Mouse (Mus musculus) neural tube, embryonic 13.5 days (tissue): ENCODE measurements around the gene Vmn2r8. TPM values are rescaled to one million over a fixed set of nuclear protein-coding genes. Genes with fewer than 3 reads are reported as not detected.
"Not testable (repeated sequence)": the region's sequence is repeated elsewhere in the genome, so short reads cannot be mapped to it uniquely, and the experiment has no call there.

Source experiments
- ATAC-seq: fragments of 200-750 bp; cut with Nextera tagmentation; 2 replicates; pipeline ENCODE4 v1.8.0; 2017; ENCODE audit warnings: low read depth, mild to moderate bottlenecking, moderate TSS enrichment, moderate library complexity
- H3K27ac ChIP-seq: fragments of 300-500 bp; sonication (generic); replicated peaks from 2 replicates; pipeline ENCODE4 v1.5.1; 2015; ENCODE audit warnings: moderate library complexity, mild to moderate bottlenecking, inconsistent platforms
- H3K27me3 ChIP-seq: fragments of 300-500 bp; sonication (generic); 2 replicates; pipeline ENCODE4 v1.6.1; 2015; ENCODE audit warnings: mild to moderate bottlenecking, inconsistent platforms
- H3K36me3 ChIP-seq: fragments of 300-500 bp; sonication (generic); 2 replicates; pipeline ENCODE4 v1.6.1; 2015; ENCODE audit warnings: mild to moderate bottlenecking, inconsistent platforms
- H3K4me1 ChIP-seq: fragments of 300-500 bp; sonication (generic); replicated peaks from 2 replicates; pipeline ENCODE4 v1.6.1; 2015; ENCODE audit warnings: inconsistent platforms
- H3K4me2 ChIP-seq: fragments of 300-500 bp; sonication (generic); 2 replicates; pipeline ENCODE4 v1.6.1; 2015; ENCODE audit warnings: inconsistent platforms, mild to moderate bottlenecking, moderate library complexity
- H3K4me3 ChIP-seq: fragments of 300-500 bp; sonication (generic); 2 replicates; pipeline ENCODE4 v1.5.1; 2015; ENCODE audit warnings: mild to moderate bottlenecking, inconsistent platforms
- H3K9ac ChIP-seq: fragments of 300-500 bp; sonication (generic); 2 replicates; pipeline ENCODE4 v1.6.1; 2015; ENCODE audit warnings: moderate library complexity, mild to moderate bottlenecking, inconsistent platforms
- H3K9me3 ChIP-seq: fragments of 300-500 bp; sonication (generic); 2 replicates; pipeline ENCODE4 v1.6.1; 2016; ENCODE audit warnings: inconsistent platforms
- WGBS: fragments of 180-500 bp; shearing (Covaris S2); methylation state at CpG from one replicate; pipeline ENCODE4 v1.1.7; 2015; 5-methylcytosine and 5-hydroxymethylcytosine counted together
- polyA plus RNA-seq: library from polyadenylated mRNA; unstranded; fragments of >200 nt; fragmentation: Nextera tagmentation; extraction: Ambion mirVana; gene quantifications from 2 replicates; pipeline ENCODE4 v1.2.1, GENCODE M21; 2015

Vmn2r8 gene
- not detected in 2 replicates for polyA plus RNA-seq

DNA sequence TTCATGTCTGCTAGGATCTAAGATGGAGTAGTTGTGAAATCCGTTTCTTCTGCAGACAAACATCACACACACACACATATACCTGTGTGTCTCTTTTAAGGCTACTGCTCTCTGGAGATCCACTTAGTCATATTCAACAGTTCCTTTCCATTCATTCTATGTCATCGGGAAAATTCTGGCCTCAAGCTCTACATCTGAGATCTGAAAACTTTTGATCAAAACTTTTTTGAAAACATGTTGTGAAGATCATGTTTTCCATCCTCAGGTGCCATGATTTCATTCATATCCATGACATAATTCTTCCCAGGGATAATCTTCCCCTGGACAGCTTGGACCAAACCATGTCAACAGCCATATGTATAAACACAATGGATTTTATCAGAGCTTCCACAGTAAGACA lies at the start of gene Vmn2r8:
Vmn2r8 (minus strand) TSS at position 101 of the 400 bp plus-strand sequence.
- H3K4me1 ChIP-seq, H3K27ac ChIP-seq, H3K4me3 ChIP-seq, H3K4me2 ChIP-seq, H3K27me3 ChIP-seq, H3K9ac ChIP-seq, H3K36me3 ChIP-seq, H3K9me3 ChIP-seq, ATAC-seq: not testable (repeated sequence)
- 79% methylated on average over 2 of the region's 2 CpGs for WGBS

DNA sequence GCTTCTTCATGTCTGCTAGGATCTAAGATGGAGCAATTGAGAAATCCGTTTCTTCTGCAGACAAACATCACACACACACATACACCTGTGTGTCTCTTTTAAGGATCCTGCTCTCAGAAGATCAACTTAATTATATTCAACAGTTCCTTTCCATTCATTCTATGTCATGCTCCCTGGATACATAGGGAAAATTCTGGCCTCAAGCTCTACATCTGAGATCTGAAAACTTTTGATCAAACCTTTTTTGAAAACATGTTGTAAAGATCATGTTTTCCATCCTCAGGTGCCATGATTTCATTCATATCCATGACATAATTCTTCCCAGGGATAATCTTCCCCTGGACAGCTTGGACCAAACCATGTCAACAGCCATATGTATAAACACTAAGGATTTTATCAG lies 43.9 kb upstream of the Vmn2r8 start, which contains the start of gene Vmn2r9:
Vmn2r9 (minus strand) TSS at position 101 of the 400 bp plus-strand sequence.
- WGBS = 77% methylated on average over 1 of the region's 1 CpGs
- ATAC-seq = not testable (repeated sequence)

DNA sequence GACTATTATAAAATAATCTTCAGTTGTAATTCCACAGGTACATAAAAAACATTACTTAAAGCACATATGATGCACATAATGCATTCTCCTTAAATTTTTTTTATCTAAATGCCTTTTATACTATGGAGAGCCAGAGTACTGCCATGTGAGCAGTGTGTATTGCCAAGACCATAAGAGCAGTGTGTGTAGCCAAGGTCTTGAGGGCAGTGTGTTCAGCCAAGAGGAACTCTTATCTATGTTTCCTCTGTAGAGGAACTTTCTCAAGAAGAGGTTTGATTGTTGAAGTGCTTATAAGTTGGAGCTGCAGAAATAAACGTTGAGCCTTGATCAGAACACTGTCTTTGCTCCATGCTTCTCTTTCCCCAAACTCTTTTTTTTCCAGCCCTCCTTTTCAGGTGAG lies 40.8 kb upstream of the Vmn2r8 start:
- H3K27me3 ChIP-seq = no peaks in the 10 kb centered on the region
- H3K4me2 ChIP-seq = no peak overlapping the region
- no peaks in the 10 kb centered on the region for H3K36me3 ChIP-seq
- H3K4me3 ChIP-seq = no peak overlapping the region
- H3K9me3 ChIP-seq = no peaks in the 10 kb centered on the region
- H3K27ac ChIP-seq = no peak overlapping the region
- H3K9ac ChIP-seq = no peak overlapping the region
- 41% methylated on average over 1 of the region's 1 CpGs for WGBS
- ATAC-seq = no peak
- no peaks in the 10 kb centered on the region for H3K4me1 ChIP-seq

More for the DNA sequence above, 43.9 kb upstream of the Vmn2r8 start, which contains the start of gene Vmn2r9:
- not testable (repeated sequence) for H3K4me3 ChIP-seq, H3K36me3 ChIP-seq, H3K9ac ChIP-seq, H3K27me3 ChIP-seq, H3K27ac ChIP-seq, H3K9me3 ChIP-seq, H3K4me2 ChIP-seq, H3K4me1 ChIP-seq

DNA sequence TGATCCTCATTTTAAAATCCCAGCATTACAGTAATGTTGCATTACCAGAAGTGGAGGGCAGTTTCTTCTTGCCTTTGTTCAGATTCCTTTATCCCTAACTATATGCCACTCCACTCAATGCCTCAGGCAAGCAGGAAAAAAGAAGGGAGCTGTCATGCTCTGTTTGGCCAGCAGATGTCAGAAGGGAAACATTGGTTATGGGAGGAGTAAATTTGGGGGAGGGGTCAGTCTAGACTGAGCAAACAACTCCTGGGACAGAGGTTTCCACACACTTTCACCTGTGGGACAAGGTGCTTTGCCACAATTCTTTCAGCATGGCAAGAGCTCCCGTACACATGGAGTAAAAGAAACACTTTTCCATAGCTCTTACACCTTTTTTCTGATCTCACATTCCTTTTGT lies 27.5 kb upstream of the Vmn2r8 start:
- Histone ChIP-seq H3K4me3 (no peak overlapping the region), H3K4me2 (no peak overlapping the region), H3K4me1 (no peaks in the 10 kb centered on the region), H3K36me3 (no peaks in the 10 kb centered on the region), H3K27ac (no peak overlapping the region), H3K9ac (no peak overlapping the region), H3K9me3 (no peaks in the 10 kb centered on the region), H3K27me3 (no peaks in the 10 kb centered on the region)
- WGBS = 74% methylated on average over 1 of the region's 1 CpGs
- no peak for ATAC-seq

DNA sequence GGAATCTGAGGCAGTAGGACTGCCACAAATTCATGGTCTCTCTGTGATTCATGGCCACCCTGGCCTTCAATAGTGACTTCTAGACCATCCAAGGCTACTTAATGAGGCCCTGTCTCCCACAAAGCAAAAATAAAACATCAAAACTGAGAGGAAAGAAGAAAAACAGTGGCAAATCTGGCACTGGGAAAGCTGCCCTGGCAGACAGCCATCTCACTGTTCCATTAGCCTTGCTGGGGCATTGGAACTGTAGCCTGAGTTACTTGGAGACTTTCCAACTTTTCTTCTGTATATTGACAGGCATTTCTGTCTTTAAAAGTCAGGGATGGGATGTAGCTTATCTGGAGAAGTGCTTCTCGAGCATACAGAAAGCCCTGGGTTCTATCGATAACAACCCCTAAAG lies 14.6 kb upstream of the Vmn2r8 start:
- Histone ChIP-seq H3K36me3 (no peaks in the 10 kb centered on the region), H3K4me3 (no peak overlapping the region), H3K27me3 (no peaks in the 10 kb centered on the region), H3K4me1 (no peaks in the 10 kb centered on the region), H3K9ac (no peak overlapping the region), H3K9me3 (no peaks in the 10 kb centered on the region), H3K4me2 (no peak overlapping the region), H3K27ac (no peak overlapping the region)
- WGBS = 83% methylated on average over 2 of the region's 2 CpGs
- ATAC-seq = no peak

DNA sequence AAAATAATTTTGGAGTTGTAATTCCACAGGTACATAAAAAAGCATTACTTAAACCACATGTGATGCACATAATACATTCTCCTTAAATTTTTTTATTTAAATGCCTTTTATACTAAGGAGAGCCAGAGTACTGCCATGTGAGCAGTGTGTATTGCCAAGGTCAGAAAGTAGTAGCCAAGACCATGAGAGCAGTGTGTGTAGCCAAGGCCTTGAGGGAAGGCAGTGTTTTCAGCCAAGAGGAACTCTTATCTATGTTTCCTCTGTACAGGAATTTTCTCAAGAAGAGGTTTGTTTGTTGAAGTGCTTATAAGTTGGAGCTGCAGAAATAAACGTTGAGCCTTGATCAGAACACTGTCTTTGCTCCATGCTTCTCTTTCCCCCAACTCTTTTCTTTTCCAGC lies 5.0 kb downstream of the Vmn2r8 start:
- no peak overlapping the region for H3K27ac ChIP-seq
- H3K9me3 ChIP-seq = no peaks in the 10 kb centered on the region
- no peaks in the 10 kb centered on the region for H3K4me1 ChIP-seq
- H3K27me3 ChIP-seq = no peaks in the 10 kb centered on the region
- no peak overlapping the region for H3K4me2 ChIP-seq
- ATAC-seq = no peak
- no peak overlapping the region for H3K9ac ChIP-seq
- no peaks in the 10 kb centered on the region for H3K36me3 ChIP-seq
- no peak overlapping the region for H3K4me3 ChIP-seq
- 62% methylated on average over 1 of the region's 1 CpGs for WGBS

DNA sequence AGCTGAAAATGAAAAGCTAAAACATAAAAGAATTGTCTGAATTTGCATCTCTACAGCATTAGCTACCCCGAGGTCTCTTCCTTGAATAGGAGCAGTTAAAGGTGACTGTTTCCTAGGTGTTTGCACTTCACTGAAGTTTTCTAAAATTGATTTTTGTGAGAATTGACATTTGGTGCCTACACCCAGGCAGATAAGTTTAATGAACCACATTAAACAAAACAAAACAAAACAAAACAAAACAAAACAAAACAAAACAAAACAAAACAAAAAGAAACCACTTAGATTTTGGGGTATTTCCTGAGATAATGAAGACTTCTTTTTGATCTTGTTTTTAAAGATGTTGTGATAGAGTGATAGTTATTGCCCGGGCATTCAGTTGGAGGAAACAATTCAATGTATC lies 13.4 kb downstream of the Vmn2r8 start, which contains the start of gene Tmed11:
Tmed11 (minus strand) TSS at position 101 of the 400 bp plus-strand sequence.
- 65% methylated on average over 2 of the region's 2 CpGs for WGBS

DNA sequence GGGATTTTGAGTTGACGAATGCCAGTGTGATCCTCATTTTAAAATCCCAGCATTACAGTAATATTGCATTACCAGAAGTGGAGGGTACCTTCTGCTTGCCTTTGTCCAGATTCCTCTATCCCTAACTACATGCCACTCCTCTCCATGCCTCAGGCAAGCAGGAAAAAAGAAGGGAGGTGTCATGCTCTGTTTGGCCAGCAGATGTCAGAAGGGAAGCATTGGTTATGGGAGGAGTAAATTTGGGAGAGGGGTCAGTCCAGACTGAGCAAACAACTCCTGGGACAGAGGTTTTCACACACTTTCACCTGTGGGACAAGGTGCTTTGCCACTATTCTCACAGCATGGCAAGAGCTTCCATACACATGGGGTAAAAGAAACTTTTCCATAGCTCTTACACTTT lies 18.3 kb downstream of the Vmn2r8 start:
- H3K27ac ChIP-seq, H3K4me2 ChIP-seq, H3K36me3 ChIP-seq, H3K9ac ChIP-seq, H3K4me1 ChIP-seq, H3K27me3 ChIP-seq, H3K4me3 ChIP-seq, ATAC-seq, H3K9me3 ChIP-seq: not testable (repeated sequence)
- WGBS = 35% methylated on average over 1 of the region's 1 CpGs

More for the DNA sequence above, 13.4 kb downstream of the Vmn2r8 start, which contains the start of gene Tmed11:
- H3K9ac ChIP-seq, H3K27ac ChIP-seq, ATAC-seq, H3K36me3 ChIP-seq, H3K27me3 ChIP-seq, H3K4me3 ChIP-seq, H3K9me3 ChIP-seq, H3K4me2 ChIP-seq, H3K4me1 ChIP-seq: not testable (repeated sequence)

DNA sequence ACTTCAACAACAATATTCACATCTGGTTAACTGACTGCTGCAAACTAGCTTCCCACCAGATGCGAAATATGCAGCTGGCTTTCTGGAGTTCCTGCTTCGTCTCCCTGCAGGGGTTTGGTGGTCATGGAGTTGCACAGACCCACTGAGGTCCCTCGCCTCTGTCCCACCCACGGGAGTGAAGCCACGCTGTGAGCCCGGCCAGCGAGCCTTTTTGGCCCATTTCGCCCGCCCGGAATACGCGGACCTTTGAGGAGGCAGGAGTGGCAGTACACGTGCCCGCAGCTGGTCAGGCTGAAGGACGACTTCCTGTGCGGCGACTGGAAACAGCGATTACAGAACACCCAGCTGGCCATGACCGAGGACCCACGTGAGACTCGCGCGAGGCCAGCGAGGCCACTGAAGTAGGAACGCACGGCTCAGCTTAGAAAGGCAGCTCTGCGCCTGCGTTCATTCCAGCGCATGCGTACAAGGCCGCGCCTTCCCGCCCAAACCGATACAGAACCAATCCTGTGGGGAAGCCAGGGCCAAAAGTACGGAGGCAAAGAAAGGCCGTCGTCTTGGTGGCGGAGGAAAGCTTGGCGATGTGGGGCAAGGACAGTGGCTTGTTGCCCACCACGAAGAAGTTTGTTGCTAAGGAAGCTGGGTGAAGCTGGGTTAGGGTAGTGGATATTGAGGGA lies 33.9 kb downstream of the Vmn2r8 start, which contains the start of gene Rnf212:
Rnf212 (minus strand) TSS at position 353 of the 677 bp plus-strand sequence.
- no peaks in the 10 kb centered on the region for H3K9me3 ChIP-seq
- no peak for ATAC-seq
- H3K4me1 ChIP-seq = no peaks in the 10 kb centered on the region
- no peak within 1 kb of the TSS for H3K27ac ChIP-seq
- H3K36me3 ChIP-seq = no peaks in the 10 kb centered on the region
- H3K27me3 ChIP-seq = no peaks in the 10 kb centered on the region
- H3K9ac ChIP-seq = no peak within 1 kb of the TSS
- 77% methylated on average over 40 of the region's 40 CpGs for WGBS
- H3K4me2 ChIP-seq = no peak within 1 kb of the TSS
- H3K4me3 ChIP-seq = no peak within 1 kb of the TSS

DNA sequence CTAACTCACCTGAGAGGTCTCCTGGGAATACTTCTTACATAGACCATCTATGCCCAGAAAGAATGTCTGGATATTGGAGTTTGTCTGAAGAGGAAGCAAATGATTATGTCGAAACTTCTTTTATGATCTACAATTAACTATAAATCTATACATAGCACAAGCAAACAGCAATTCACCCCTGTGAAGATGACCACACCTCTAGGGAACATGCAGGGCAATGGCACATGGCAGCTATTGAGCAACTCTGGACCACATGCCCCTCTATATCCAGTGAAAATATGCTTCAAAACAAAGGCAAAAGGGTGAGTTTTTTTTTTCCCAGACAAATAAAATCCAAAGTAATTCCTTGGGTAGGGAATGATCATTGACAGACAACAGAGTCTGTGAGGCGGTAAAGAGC lies 48.6 kb downstream of the Vmn2r8 start:
- no peak overlapping the region for H3K4me3 ChIP-seq
- H3K4me1 ChIP-seq = no peaks in the 10 kb centered on the region
- H3K27ac ChIP-seq = no peak overlapping the region
- no peak overlapping the region for H3K4me2 ChIP-seq
- no peaks in the 10 kb centered on the region for H3K36me3 ChIP-seq
- no peak overlapping the region for H3K9ac ChIP-seq
- WGBS = 82% methylated on average over 2 of the region's 2 CpGs
- no peaks in the 10 kb centered on the region for H3K9me3 ChIP-seq
- H3K27me3 ChIP-seq = no peaks in the 10 kb centered on the region
- ATAC-seq = no peak

DNA sequence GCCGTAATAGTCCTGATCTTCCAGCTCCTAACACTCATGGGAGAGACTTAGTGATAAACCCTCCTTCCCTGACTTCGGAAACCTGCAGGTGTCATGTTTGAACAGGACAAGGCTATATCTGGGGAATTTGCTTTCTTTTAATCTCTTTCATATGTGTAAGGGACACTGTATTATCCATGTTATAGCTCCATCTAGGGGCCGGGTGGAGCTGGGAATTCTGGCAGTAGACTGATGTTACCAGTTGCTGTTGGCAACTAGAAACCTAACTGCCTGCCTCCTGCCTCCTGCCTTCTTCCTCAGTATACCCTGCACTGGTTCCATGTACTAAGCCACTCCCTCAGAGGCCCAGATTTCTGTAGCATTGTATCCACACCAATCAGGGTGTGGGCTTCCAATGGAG lies 50.3 kb downstream of the Vmn2r8 start:
- WGBS = 62% methylated on average over 3 of the region's 3 CpGs
- H3K27ac ChIP-seq = no peak overlapping the region
- H3K9me3 ChIP-seq = no peaks in the 10 kb centered on the region
- no peak overlapping the region for H3K4me2 ChIP-seq
- H3K27me3 ChIP-seq = no peaks in the 10 kb centered on the region
- H3K4me3 ChIP-seq = no peak overlapping the region
- H3K4me1 ChIP-seq = no peaks in the 10 kb centered on the region
- H3K36me3 ChIP-seq = no peaks in the 10 kb centered on the region
- no peak for ATAC-seq
- no peak overlapping the region for H3K9ac ChIP-seq

DNA sequence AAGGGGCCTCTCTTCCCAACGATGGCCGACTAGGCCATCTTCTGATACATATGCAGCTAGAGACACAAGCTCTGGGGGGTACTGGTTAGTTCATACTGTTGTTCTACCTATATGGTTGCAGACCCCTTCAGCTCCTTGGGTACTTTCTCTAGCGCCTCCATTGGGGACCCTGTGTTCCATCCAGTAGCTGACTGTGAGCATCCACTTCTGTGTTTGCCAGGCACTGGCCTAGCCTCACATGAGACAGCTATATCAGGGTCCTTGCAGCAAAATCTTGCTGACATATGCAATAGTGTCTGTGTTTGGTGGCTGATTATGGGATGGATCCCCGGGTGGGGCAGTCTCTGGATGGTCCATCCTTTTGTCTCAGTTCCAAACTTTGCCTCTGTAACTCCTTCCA lies 57.4 kb downstream of the Vmn2r8 start:
- H3K27me3 ChIP-seq, H3K9me3 ChIP-seq, H3K36me3 ChIP-seq, H3K4me3 ChIP-seq, H3K4me2 ChIP-seq, H3K9ac ChIP-seq, H3K27ac ChIP-seq, H3K4me1 ChIP-seq, ATAC-seq: not testable (repeated sequence)
- 80% methylated on average over 4 of the region's 4 CpGs for WGBS
